Mouse (Mus musculus) forebrain, embryonic 13.5 days (tissue): Measurements from ENCODE around the gene Slc2a1. TPM values are rescaled to one million over a fixed set of nuclear protein-coding genes. Genes with fewer than 3 reads are reported as not detected.

Experiments used
- ATAC-seq: fragments of 200-750 bp; cut with Nextera tagmentation; 2 replicates; pipeline ENCODE4 v1.8.0; 2017
- H3K27ac ChIP-seq: fragments of 300-500 bp; sonication (generic); 2 replicates; pipeline ENCODE4 v1.5.1; 2015; ENCODE audit warnings: inconsistent platforms, mild to moderate bottlenecking, moderate library complexity
- H3K27me3 ChIP-seq: fragments of 300-500 bp; sonication (generic); 2 replicates; pipeline ENCODE4 v1.6.1; 2015; ENCODE audit warnings: mild to moderate bottlenecking, inconsistent platforms
- H3K36me3 ChIP-seq: fragments of 300-500 bp; sonication (generic); 2 replicates; pipeline ENCODE4 v1.6.1; 2015; ENCODE audit warnings: mild to moderate bottlenecking, inconsistent platforms; ENCODE audit not compliant: poor library complexity, severe bottlenecking
- H3K4me1 ChIP-seq: fragments of 300-500 bp; sonication (generic); 2 replicates; pipeline ENCODE4 v1.6.1; 2015; ENCODE audit warnings: inconsistent platforms
- H3K4me2 ChIP-seq: fragments of 300-500 bp; sonication (generic); 2 replicates; pipeline ENCODE4 v1.6.1; 2015; ENCODE audit warnings: inconsistent platforms, mild to moderate bottlenecking, moderate library complexity
- H3K4me3 ChIP-seq: fragments of 300-500 bp; sonication (generic); 2 replicates; pipeline ENCODE4 v1.5.1; 2015; ENCODE audit warnings: mild to moderate bottlenecking, inconsistent platforms
- H3K9ac ChIP-seq: fragments of 300-500 bp; sonication (generic); 2 replicates; pipeline ENCODE4 v1.6.1; 2015; ENCODE audit warnings: mild to moderate bottlenecking, inconsistent platforms
- H3K9me3 ChIP-seq: fragments of 300-500 bp; sonication (generic); replicated peaks from 2 replicates; pipeline ENCODE4 v1.6.1; 2016; ENCODE audit warnings: inconsistent platforms
- WGBS: fragments of 180-500 bp; shearing (Covaris S2); methylation state at CpG from one replicate; pipeline ENCODE4 v1.1.7; 2015; 5-methylcytosine and 5-hydroxymethylcytosine counted together
- polyA plus RNA-seq: library from polyadenylated mRNA; unstranded; fragments of >200 nt; fragmentation: Nextera tagmentation; extraction: Ambion mirVana; gene quantifications from 2 replicates; pipeline ENCODE4 v1.2.1, GENCODE M21; 2015

Gene Slc2a1
- polyA plus RNA-seq, 1 experiment from 2014 or later, result 96.2 TPM

GRCm38 (mm10) chr4:119102350-119103126 lies 6.0 kb upstream of the Slc2a1 start:
- no peak overlapping the region for H3K27ac ChIP-seq
- H3K27me3 ChIP-seq, result no peaks in the 10 kb centered on the region
- 86% methylated on average over 7 of the region's 7 CpGs for WGBS
- no peaks in the 10 kb centered on the region for H3K36me3 ChIP-seq
- ATAC-seq, result no peak
- H3K4me2 ChIP-seq, result no peak overlapping the region
- H3K4me3 ChIP-seq, result no peak overlapping the region
- H3K9me3 ChIP-seq, result no peaks in the 10 kb centered on the region
- no peak overlapping the region for H3K9ac ChIP-seq
- H3K4me1 ChIP-seq, result peaks cover 17% of the 10 kb centered on the region

GRCm38 (mm10) chr4:119104847-119105246 lies 3.7 kb upstream of the Slc2a1 start:
- no peaks in the 10 kb centered on the region for H3K27me3 ChIP-seq

GRCm38 (mm10) chr4:119105704-119106103 lies 2.8 kb upstream of the Slc2a1 start:
- Histone ChIP-seq H3K36me3 (no peaks in the 10 kb centered on the region), H3K4me2 (peak overlapping the region; percentile 68), H3K9ac (peak overlapping the region; percentile 58), H3K27me3 (no peaks in the 10 kb centered on the region), H3K27ac (no peak overlapping the region), H3K4me1 (peaks cover 39% of the 10 kb centered on the region), H3K9me3 (no peaks in the 10 kb centered on the region), H3K4me3 (peak overlapping the region; percentile 37)
- ATAC-seq, result no peak
- under 1% methylated on average over 18 of the region's 18 CpGs for WGBS

More at GRCm38 (mm10) chr4:119104847-119105246, 3.7 kb upstream of the Slc2a1 start:
- no peak overlapping the region for H3K4me3 ChIP-seq
- 33% methylated on average over 4 of the region's 4 CpGs for WGBS
- no peaks in the 10 kb centered on the region for H3K36me3 ChIP-seq
- H3K4me2 ChIP-seq, result peak overlapping the region; percentile 68; the same call in 1 of the 2 replicates
- H3K9me3 ChIP-seq, result no peaks in the 10 kb centered on the region
- H3K27ac ChIP-seq, result no peak overlapping the region
- no peak overlapping the region for H3K9ac ChIP-seq
- peaks cover 30% of the 10 kb centered on the region for H3K4me1 ChIP-seq
- no peak for ATAC-seq

GRCm38 (mm10) chr4:119107867-119108266 lies 644 bp upstream of the Slc2a1 start:
- Histone ChIP-seq H3K27ac (no peak overlapping the region; the same call in 1 of the 2 replicates), H3K4me2 (peak overlapping the region; percentile 69), H3K9me3 (no peaks in the 10 kb centered on the region), H3K4me3 (peak overlapping the region; percentile 73), H3K27me3 (no peaks in the 10 kb centered on the region), H3K4me1 (peaks cover 59% of the 10 kb centered on the region), H3K36me3 (peaks cover 9% of the 10 kb centered on the region; the same call in 1 of the 2 replicates), H3K9ac (no peak overlapping the region)
- 67% methylated on average over 2 of the region's 2 CpGs for WGBS
- ATAC-seq, result no peak

GRCm38 (mm10) chr4:119109640-119110039 lies 1.1 kb downstream of the Slc2a1 start:
- Histone ChIP-seq H3K36me3 (peaks cover 9% of the 10 kb centered on the region; the same call in 1 of the 2 replicates), H3K27ac (peak overlapping the region; percentile 95), H3K27me3 (no peaks in the 10 kb centered on the region), H3K4me2 (peak overlapping the region; percentile 69), H3K9me3 (no peaks in the 10 kb centered on the region), H3K4me1 (peaks cover 64% of the 10 kb centered on the region), H3K9ac (peak overlapping the region; percentile 83), H3K4me3 (peak overlapping the region; percentile 73)
- ATAC-seq, result no peak
- WGBS, result 3% methylated on average over 11 of the region's 11 CpGs

- Histone ChIP-seq H3K4me1 (peaks cover 61% of the 10 kb centered on the region), H3K4me3 (peak overlapping the region; percentile 73), H3K4me2 (peak overlapping the region; percentile 69), H3K36me3 (peaks cover 9% of the 10 kb centered on the region; the same call in 1 of the 2 replicates), H3K27me3 (no peaks in the 10 kb centered on the region), H3K27ac (no peak overlapping the region), H3K9me3 (no peaks in the 10 kb centered on the region), H3K9ac (no peak overlapping the region)
- ATAC-seq, result no peak
- 12% methylated on average over 5 of the region's 5 CpGs for WGBS
These were observed 2.0 kb downstream of the Slc2a1 start for GRCm38 (mm10) chr4:119110512-119110911.

GRCm38 (mm10) chr4:119111410-119111809 lies 2.9 kb downstream of the Slc2a1 start:
- 52% methylated on average over 5 of the region's 5 CpGs for WGBS
- no peak overlapping the region for H3K27ac ChIP-seq
- H3K9me3 ChIP-seq, result no peaks in the 10 kb centered on the region
- ATAC-seq, result no peak
- peaks cover 56% of the 10 kb centered on the region for H3K4me1 ChIP-seq
- H3K9ac ChIP-seq, result peak overlapping the region; percentile 45; the same call in 1 of the 2 replicates
- no peaks in the 10 kb centered on the region for H3K27me3 ChIP-seq
- peak overlapping the region; percentile 69 for H3K4me2 ChIP-seq
- H3K4me3 ChIP-seq, result peak overlapping the region; percentile 73
- H3K36me3 ChIP-seq, result peaks cover 9% of the 10 kb centered on the region; the same call in 1 of the 2 replicates

GRCm38 (mm10) chr4:119112256-119112885 lies 3.9 kb downstream of the Slc2a1 start:
- Histone ChIP-seq H3K9ac (peak overlapping the region; percentile 45; the same call in 1 of the 2 replicates), H3K9me3 (no peaks in the 10 kb centered on the region), H3K4me2 (peak overlapping the region; percentile 69; the same call in 1 of the 2 replicates), H3K4me1 (peaks cover 55% of the 10 kb centered on the region), H3K27me3 (no peaks in the 10 kb centered on the region), H3K36me3 (peaks cover 9% of the 10 kb centered on the region), H3K27ac (0 out of 2 replicates have a peak overlapping the region, but pooled peaks have one; percentile 31), H3K4me3 (no peak overlapping the region)
- no peak for ATAC-seq
- 11% methylated on average over 2 of the region's 2 CpGs for WGBS

GRCm38 (mm10) chr4:119115611-119116070 lies 7.1 kb downstream of the Slc2a1 start:
- H3K4me3 ChIP-seq, result no peak overlapping the region
- H3K9me3 ChIP-seq, result no peaks in the 10 kb centered on the region
- H3K9ac ChIP-seq, result no peak overlapping the region
- H3K27me3 ChIP-seq, result no peaks in the 10 kb centered on the region
- no peak overlapping the region for H3K27ac ChIP-seq
- H3K36me3 ChIP-seq, result peaks cover 18% of the 10 kb centered on the region
- H3K4me1 ChIP-seq, result peaks cover 34% of the 10 kb centered on the region
- no peak overlapping the region for H3K4me2 ChIP-seq
- ATAC-seq, result no peak
- WGBS, result 58% methylated on average over 6 of the region's 6 CpGs

GRCm38 (mm10) chr4:119116336-119116735 lies 7.8 kb downstream of the Slc2a1 start:
- Histone ChIP-seq H3K36me3 (peaks cover 25% of the 10 kb centered on the region), H3K27me3 (no peaks in the 10 kb centered on the region)
- no peak for ATAC-seq

GRCm38 (mm10) chr4:119117571-119117970 lies 9.1 kb downstream of the Slc2a1 start:
- Histone ChIP-seq H3K27ac (no peak overlapping the region), H3K9me3 (no peaks in the 10 kb centered on the region), H3K27me3 (no peaks in the 10 kb centered on the region), H3K9ac (no peak overlapping the region), H3K36me3 (peaks cover 28% of the 10 kb centered on the region), H3K4me3 (no peak overlapping the region), H3K4me2 (no peak overlapping the region), H3K4me1 (peaks cover 17% of the 10 kb centered on the region; the same call in 1 of the 2 replicates)
- no peak for ATAC-seq
- WGBS, result 82% methylated on average over 5 of the region's 5 CpGs

More at GRCm38 (mm10) chr4:119116336-119116735, 7.8 kb downstream of the Slc2a1 start:
- H3K9ac ChIP-seq, result no peak overlapping the region
- H3K4me2 ChIP-seq, result no peak overlapping the region
- no peak overlapping the region for H3K27ac ChIP-seq
- H3K4me3 ChIP-seq, result no peak overlapping the region
- H3K4me1 ChIP-seq, result peaks cover 30% of the 10 kb centered on the region
- no peaks in the 10 kb centered on the region for H3K9me3 ChIP-seq
- 83% methylated on average over 1 of the region's 1 CpGs for WGBS

GRCm38 (mm10) chr4:119118659-119119077 lies 10.2 kb downstream of the Slc2a1 start:
- Histone ChIP-seq H3K27me3 (no peaks in the 10 kb centered on the region), H3K27ac (no peak overlapping the region), H3K4me2 (no peak overlapping the region), H3K4me1 (peaks cover 12% of the 10 kb centered on the region; the same call in 1 of the 2 replicates), H3K4me3 (no peak overlapping the region), H3K9ac (no peak overlapping the region), H3K9me3 (no peaks in the 10 kb centered on the region), H3K36me3 (peaks cover 38% of the 10 kb centered on the region)
- ATAC-seq, result no peak
- WGBS, result 71% methylated on average over 4 of the region's 4 CpGs
